Mouse (Mus musculus) layer of hippocampus, adult 11-12 months (tissue): ENCODE data around the gene Rps6ka5.

Source experiments
- DNase-seq: peaks from one replicate; pipeline ENCODE4 v3.0.0; 2022; ENCODE audit warnings: low spot score

The Rps6ka5 gene

DNA sequence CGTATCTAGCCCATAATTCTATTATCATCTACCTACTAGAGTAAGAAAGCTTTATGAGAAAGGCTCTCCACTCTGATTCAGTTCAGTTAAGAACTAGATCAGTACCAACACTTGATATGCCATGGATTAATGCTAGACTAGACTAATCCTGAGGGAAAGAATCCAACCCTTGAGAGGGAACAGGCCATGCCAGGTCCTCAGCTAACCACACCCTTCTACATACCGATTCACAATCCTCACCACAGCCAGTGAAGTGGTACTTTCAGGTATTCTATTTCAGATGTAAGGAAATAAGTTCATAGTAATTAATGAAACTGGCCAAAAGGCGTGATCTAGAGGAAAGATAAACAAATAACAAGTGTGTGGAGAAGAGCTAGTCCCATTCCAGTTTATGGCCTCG, 70.8 kb downstream of the Rps6ka5 start:
- no peak for DNase-seq

DNA sequence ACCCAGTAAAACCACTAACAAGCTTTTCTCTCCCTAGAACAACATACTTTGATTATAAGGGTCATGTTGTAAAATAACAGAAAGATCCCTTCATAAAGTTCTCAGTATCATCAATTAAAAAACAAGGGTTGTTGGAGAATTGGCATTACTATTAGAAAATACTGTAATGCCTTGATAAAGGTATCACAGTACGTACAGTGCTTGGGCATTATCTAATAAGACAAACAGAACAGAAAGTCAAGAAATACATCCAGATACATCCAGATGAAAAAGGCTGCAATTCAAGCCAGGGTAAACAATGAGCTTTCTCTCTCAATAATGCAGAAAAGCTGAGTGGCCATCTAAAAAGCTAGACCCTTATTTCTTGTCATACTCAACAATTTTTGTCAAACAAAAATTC, 84.8 kb downstream of the Rps6ka5 start:
- DNase-seq: no peak

DNA sequence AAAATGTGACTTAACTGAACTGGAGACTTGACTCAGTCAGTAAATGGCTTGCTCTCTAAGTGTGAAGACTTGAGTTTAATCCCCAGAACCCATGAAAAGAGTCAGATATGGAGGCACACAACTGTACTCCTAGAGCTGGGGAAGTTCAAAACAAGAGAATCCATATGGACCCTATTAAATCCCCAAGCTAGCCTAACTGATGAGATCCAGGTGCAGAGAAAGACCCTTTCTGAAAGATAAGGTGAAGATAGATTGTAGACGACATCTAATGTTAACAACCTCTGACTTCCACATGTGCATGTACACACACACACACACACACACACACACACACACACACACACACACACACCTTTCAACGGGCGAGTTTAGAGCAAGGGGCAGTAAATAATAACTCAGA, 86.1 kb downstream of the Rps6ka5 start:
- no peak for DNase-seq

DNA sequence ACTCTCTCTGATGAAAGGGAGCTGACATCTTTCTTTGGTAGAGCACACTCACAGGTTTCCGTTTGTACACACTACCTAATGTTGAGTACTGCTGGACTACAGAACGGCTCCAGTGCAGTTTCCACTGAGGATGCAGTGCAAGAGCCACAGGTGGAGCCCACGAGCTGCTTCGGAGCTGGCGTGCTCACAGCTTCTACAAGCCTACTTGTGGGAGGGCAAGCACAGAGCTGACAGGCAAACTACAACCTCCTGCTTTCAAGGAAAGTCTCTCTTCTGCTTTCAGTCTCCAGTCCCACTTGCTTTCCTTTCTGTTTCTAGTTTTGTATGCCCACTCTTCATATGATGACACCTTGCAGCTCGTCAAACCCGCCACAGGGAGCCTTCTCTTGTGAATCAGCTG, 87.1 kb downstream of the Rps6ka5 start:
- DNase-seq: peak; percentile 42

DNA sequence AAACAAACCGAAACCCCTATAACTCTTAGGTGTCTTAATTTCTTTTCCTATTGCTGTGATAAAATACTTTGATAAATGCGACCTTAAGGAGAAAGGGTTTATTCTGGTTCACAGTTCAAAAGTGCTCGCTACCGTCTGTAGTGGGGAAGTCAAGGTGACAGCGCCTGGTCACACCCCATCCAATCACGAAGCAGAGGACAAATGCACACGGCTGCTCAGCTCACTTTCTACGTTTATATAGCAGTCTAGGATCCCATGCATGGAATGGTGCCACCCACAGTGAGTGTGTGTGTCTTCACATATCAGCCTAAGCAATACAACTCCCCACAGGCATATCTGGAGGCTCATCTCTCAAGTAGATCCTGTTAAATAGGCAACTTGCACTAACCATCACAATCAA, 88.9 kb downstream of the Rps6ka5 start:
- no peak for DNase-seq

DNA sequence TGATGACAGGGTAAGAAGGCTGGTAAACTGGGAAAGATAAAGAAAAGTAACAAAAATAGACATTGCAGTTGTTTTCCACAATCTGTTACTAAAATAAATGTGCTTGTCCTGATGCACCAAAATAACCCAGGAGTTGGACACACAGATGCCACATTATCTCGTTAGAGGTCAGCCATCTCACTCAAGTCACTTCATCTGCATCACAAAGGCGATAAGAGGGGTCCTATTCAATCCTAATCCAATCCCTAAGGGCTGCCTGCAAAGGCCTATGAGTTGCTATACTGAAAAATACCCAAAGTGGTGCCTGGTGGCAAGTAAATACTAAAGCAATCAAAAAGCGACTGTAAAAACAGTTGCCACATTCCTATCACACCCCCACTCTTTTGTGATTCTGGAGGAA, 90.0 kb downstream of the Rps6ka5 start:
- no peak for DNase-seq

DNA sequence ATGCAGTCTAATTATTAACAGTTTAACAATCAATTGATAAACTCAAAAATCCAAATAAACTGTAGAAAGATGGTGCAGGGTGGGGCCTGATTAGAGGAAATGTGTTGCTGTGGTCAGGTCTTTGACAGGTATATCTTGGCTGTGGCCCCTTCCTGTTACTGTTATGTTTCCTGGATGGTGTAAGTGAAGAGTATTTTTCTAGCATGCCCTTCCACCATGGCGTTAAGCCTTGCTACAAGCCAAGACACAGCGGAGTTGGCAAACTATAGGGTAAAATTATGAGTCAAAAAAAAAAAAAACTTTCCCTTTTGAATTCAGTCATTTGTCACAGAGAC, 90.5 kb downstream of the Rps6ka5 start:
- DNase-seq: no peak

DNA sequence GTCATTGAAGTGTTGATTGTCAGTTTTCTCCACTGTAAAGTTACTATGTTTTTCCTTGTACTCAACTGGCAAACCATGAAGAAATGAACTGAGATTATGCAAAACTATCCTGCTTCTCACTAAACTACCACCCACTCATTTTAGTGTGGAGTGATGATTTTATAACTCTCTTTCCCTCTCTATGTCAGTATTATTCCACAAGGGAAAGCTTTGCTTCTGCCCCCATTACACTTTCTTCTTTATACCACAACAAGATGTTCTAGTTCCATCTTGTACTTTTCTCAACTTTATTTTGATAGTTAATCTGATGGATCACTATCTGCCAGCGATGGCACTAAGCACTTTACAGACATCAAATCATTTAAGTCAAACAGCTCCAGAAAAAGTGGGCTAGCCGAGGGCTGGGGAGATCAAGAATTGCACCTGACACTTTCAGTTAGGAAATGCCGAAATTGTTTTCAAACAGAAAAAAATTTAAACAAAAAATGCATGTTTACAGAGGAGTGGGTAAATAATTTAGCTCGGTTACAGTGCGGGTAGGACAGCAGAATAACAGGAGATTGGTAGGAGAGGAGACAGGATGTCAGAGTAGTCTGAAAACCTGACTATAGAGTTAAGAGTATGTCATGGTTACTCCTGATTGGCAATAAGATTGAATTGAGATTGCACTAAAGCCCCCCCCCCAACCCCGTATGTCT, 91.0 kb downstream of the Rps6ka5 start:
- no peak for DNase-seq

DNA sequence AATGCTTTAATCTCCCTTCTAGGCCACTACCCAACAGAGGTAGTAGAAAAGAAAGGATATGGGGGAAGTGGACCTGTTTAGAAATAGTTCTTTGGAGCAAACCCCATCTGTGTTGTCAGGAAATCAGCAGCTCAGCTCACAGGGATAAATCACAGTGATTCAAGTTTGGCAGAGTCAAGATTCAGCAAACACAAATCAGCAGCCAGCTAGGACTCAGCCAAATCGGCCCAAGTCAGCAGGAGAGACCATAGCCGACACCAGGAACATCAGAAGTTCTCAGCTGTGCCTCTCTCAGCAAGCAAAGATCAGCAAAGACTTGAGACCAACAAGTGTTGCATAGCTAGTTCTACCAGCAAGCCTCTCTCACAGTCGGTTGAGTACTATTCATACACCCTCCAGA, 93.6 kb downstream of the Rps6ka5 start:
- DNase-seq: no peak

DNA sequence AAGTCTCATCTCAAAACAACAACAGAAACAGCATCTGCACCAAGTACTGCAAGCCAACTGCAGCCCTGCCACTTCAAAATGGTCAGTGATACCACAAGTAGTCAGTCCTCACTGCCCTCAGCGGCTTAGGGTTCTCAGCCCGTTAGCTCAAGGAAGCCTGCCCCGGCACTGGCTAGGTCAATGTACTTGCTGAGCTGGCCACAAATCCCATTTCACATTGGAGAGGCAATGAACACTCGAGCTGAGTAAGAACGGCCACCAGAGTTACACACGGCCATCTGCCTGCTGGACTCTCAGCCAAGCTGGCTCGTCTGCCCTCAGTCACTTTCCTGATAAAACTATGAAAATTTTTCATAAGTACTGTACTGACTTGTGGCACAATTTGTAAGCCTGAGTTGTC, 95.5 kb downstream of the Rps6ka5 start:
- no peak for DNase-seq

DNA sequence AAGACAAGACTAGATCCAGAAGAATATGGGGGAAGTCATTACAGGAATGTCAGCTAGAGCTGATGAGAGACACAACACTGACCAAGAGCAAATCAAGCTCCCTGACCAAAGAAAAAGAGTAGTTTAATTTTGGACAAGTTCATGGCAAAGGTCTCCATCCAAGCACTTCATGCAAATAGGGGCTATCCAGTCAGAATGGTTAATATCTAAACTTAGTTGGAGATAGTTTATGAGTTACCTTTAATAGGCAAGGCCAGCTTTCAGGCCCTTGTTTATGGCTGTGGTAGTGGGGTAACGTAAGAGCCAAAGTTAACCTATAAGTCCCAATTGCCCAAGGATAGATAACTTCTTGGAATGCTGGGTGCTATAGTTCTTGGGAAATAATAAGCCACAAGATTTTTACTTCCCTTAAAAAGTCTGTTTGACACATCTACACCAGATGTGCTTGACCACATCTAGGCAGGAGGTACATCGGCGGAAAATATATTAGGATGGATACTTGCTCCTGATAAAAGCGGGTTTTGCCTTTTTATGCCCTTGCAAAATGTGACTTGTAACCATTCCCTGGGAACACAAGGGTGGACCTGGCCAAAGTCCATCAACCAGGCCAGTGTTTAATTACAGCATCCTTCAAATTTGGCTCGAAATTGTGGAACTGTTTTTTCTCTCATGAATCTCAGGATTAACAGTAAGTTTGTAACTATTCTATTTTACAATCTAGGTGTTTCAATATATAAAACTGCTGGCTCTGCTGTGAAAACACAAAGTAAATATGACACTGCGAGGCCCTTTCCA, 97.5 kb downstream of the Rps6ka5 start:
- DNase-seq: no peak

DNA sequence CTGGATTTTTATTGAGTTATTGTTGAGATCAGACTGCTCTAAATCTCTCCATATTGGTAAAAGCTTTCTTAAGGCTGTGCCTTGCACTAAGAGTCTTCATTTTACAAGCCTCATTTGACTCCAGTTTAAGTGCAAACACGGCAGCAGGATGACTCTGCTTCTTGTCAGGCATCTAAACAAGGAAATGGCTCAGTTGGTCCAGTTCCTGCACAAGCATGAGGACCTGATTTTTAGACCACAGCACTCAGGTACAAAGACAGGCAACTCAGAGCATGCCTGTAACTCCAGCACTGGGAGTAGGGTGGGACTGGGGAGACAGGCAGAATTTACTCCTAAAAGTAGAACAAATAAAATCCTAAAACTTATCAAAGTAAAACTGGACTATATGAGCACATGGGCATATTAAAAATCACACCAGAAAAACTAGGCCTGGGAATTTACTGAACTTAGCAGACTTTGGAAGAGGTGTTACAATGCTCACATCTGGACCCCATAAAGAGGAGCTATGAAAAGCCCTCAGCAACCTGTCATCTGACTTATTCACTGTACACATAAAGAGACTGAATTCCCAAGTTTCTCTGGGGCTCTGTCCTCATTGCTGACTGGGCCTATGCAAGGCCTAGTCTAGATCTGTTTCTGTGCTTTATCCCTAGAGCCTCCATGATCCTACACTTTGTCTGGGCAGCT, 99.6 kb downstream of the Rps6ka5 start:
- no peak for DNase-seq

DNA sequence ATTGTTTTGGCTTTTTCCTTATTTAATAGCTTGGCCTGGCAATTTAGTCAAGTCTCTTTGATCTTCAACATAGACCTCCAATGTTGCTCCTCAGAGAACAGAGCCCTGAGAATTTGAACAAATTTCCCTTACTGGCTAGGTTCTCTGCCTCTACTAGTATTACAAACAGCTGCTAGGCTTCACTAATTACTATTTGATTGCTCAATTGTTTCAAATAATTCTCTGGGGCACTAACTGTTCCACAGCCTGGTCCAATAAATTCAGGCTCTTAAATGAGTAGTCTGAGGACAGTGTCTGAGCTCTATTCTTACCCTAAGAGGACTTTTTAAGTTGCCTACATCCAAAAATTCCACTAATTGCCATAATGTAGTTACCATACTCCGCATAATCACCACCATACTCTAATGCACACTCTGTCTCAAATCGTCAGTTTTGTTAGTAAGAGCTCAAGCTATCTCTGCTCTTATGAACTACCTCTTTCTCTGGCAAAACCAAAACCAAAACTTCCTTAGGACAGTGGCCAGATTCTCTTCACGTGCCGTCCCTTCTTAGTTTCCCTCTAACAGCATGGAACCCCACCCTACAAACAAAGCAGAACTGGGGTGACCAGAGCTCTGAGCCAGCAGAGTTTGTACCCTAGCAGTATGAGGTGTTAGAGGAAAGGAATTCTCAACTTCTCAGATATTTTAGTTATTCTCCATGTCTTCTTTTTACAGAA, 100.4 kb downstream of the Rps6ka5 start:
- no peak for DNase-seq

DNA sequence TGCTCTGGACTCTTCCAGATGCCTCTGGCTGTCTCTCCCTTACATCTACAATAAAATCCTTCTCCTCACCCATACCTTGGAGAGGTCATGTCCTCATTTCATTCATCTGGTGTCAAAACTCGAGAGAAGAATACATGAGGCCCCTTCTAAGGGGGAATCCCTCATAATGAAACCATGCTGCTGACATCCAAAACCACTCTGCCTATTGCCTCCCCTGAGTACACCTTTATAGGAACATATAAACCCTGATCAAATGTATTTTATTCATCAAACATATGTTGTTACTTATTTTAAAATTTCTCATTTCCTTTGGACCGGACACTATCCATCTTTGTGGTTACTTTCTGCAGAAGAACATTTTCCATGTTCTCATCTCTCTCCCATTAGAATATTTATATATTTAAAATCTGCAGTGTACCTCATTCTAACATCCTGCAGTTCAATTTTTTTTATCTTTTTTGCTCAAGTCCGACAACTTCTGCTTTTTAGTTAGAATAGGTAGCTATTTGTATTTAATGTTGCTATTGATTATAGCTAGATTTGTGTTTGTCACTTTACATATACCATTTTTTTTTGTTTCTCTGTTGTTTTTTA, 101.8 kb downstream of the Rps6ka5 start:
- no peak for DNase-seq

DNA sequence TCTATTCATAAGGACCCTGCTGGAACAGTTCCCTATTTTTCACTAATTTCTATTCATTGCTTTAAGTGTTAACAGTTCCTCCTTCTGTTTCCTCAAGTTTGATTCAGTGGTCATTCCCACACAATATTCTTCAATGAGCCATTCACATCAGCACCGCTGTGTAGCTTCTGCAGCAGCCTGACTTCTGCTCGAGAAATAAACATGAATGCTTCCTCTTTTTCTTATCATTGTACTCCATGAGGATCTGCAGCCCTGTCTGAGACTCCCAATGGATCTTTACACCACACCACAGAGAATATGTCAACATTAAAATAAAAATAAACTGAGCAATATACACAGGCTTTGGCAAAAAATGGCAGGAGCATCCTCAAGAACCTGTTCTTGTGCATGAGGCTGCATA, 111.5 kb downstream of the Rps6ka5 start:
- no peak for DNase-seq

DNA sequence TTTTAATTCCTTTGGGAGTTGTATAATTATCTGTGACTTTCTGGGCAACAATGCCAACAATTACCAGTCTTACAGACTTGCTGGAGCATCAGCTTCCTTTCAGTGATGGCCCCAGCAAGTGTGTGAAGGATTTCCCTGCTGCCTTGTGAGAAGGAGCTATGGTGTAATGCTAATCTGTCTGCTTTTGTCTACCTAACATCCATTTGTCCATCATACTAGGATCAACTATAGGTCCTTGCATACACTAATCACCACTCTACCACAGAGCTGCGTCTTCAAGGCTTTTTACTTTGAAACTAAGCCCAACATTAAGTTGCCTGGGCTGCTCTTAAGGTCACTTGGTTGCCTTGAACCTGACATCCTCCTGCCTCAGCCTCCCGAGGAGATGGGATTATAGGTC, 112.9 kb downstream of the Rps6ka5 start:
- no peak for DNase-seq

DNA sequence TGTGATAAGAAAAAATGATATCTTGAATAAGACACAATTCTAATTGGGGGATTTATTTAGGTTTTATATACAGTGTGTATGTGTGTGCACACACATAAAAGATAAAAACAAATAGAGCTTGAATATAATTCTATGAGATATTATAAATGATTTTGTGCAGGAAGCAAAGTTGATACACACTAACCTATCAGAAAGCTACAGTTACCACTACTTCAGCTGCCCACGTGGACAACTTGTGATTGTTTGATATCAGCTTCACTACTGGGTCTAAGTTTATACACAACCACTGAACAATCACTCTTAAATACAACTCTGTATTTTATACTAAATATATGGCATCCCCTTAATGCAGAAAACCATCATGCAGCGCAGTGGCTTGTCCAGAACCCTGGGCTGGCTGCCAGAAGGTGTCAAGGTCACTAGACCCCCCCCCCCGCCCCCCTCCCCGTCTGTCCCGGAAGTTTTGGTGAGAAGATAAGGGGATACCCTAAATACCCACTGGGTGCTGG, 113.5 kb downstream of the Rps6ka5 start:
- no peak for DNase-seq

DNA sequence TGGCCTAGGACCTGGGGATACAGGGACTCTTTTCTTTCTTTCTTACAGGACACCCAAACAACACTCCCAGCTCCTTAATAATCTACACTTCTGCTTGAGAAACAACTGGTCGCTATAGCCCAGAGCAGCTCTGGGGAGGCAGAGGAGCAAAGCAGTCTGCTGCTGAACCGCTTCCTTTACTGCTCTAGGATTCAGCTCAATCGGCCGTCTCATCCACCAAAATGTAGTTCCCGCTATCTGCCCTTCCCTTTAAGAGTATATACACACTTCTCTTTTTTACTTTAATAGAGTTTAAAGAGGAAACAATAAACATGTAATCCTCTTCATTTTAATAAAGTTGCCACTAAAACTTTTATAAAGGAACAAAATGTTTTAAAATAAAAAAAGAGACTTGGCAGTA, 117.0 kb downstream of the Rps6ka5 start:
- no peak for DNase-seq

DNA sequence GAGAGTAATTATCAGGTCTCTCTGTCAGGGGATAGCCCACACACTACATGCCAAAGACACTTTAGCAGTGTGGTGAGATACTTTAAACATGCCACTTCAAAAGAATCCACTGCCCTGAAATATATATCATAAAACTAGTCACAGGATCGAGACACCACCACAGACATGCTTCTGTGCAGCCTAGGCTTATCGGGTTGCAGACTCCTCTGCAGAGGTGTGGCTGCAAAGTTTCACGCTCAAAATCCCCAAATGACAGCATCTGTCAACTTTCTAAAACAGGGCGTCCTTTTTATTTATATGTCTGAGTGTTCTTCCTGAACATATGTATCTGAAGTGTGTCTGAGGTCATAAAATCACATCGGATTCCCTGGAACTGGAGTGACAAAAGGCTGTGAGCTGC, 117.7 kb downstream of the Rps6ka5 start:
- no peak for DNase-seq

DNA sequence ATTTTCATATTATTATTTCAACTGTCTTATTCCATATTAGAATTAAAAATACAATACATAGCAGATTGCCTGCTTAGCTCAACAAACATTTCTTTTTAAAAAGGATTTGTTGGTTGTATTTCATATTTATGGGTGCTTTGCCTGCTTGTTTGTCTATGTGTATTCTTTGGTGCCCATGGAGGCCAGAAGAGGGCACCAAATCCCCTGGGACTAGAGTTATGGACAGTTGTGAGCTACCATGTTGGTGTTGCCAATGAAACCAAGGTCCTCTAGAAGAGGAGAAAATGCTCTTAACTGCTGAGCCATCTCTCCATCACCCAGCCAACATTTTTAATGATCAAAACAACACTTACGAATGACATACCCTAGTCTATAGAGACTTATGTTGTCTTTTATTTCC, 120.0 kb downstream of the Rps6ka5 start:
- no peak for DNase-seq

DNA sequence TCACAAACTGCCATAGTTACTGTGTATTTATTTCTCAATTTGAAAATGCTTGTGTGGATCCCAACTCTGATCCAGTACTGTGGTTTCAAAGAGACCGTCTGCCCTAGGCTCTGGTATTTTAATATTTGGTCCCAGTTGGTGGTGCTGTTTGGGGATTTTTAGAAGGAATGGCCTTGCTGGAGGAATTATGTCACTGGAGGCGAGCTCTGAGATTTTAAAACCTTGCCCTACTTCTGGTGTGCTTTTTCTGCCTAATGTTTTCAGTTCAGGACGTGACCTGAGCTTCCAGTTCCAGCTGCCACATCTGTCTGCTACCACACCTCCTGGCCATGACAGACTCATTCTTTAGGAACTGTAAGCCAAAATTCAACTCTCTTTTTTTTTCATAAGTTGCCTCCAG, 121.2 kb downstream of the Rps6ka5 start:
- no peak for DNase-seq

DNA sequence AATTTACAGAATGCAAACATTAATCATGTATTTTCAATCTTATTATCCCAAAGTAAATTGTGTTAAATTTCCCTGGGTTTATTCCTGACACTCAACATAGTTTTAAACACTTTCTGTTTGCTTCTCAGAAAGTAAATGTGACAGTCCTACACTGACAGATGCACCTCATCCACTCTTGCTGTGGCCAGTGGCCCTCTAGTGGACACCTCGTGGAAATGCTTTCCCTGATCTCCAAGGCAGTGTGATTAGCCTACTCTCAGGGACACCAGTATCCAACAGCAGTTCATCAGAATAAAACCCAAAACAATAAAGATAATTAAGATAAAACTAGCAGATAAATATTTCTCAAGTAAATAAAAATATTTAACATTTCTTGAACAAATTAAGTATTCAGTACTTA, 122.2 kb downstream of the Rps6ka5 start:
- DNase-seq: no peak
